Mouse (Mus musculus) spleen, embryonic (tissue): Measurements from ENCODE around the gene Car11.

ENCODE experiments used
- CTCF ChIA-PET: fragments of 350-600 bp; sonication (Branson Sonifier 250); formaldehyde crosslinking; loops from one replicate; lab custom pipeline; 2022; lab: Charles Lee

Car11 gene

DNA sequence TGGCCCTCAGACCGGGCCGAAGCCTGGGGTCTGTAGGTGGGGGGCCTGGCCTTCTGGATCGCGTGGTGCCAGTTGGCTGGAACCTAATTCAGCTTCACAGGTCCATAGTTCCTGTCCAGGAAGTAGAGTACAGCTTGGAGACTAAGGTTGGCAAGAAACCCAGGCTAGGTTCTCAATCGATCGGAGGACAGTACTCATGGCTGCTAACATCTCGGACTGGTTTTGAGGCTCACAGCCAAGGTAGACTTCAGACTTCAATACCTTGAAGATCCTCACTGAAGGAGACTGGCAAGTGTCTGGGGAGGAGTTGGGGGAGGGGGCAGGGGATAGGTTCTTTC lies 21.6 kb downstream of the Car11 start:
- CTCF ChIA-PET, result no interaction called here

DNA sequence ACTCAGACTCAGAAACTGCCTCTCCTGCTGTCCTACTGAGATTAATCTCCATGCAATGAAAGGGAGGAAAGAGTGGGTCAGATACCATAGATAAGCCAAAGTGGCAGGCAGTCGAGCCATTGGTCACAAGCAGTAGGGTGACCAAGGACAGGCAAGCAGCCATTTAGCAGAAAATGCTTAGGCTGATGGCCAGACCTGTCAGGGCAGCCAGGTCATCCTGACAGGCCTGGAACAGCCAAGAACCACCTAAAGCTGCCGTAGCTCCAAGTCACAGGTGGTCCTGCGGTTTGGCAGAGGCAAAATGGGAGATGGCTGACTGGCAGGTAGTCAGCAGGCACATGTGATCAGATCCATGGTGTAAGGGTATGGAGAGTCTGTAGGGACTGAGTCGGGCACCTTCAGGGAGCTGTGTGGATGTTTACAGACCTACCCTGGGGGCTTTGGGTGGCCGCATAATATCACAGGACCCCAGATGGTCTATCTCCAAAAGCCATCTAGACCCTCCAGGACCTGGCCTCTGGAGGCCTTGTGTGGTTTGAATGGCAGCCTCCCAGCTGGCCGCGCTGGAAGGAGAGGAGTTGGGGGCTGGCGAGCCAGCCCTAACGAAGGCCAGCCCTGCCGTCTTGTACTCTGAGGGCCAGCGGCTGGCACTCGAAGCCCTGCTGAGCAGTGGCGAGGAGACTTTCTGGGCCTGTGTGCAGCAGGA lies 22.2 kb downstream of the Car11 start:
- CTCF ChIA-PET, result no interaction called here

DNA sequence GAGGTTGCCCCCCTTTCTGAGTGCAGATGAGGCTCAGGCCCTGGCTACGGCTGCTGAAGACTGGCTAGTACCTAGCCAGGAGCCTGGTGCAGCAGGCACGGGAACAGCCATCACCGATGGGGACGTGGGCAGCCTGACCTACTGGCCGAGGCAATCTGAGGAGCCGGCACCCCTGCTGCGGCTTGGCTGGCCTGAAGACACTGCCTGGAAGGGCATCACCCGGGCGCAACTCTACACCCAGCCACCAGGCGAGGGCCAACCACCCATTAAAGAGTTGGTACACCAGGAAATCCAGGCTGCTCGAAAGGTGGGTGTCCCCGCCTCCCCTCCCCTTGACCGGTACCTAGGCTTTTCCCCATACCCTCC lies 22.7 kb downstream of the Car11 start:
- CTCF ChIA-PET, result no interaction called here

DNA sequence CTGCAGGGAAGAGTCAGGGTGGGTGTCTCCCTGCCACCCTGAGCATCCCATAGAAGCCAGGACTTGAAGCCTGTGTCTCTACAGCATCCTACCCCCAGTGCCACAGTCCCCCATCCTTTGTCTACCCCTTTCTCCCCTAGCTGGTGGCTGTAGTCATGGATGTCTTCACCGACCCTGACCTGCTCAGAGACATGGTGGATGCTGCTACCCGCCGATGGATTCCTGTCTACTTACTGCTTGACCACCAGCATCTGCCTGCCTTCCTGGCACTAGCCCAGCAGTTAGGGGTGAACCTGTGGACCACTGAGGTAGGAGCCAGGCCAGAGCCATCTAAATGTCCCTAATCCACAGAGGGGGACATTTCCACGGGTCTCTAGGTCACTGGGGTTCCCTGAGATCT lies 23.7 kb downstream of the Car11 start:
- CTCF ChIA-PET, result no interaction called here

DNA sequence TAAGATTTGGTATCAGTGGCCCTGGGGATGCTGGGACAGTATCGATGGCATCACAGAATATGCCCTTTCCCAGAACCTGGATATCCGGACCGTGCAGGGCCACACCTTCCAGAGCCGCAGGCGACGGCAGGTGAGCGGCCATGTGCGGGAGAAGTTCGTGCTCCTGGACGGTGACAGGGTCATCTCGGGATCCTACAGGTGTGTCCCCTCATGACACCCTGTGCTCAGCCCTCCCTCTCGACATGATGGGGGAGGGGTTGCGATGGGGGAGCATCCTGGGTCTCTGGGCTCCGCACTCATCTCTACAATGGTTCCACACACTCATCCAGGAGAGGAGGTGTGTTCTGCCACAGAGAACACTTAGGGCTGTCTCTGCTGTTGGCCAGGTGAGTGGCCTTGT lies 24.1 kb downstream of the Car11 start:
- CTCF ChIA-PET, result no interaction called here

DNA sequence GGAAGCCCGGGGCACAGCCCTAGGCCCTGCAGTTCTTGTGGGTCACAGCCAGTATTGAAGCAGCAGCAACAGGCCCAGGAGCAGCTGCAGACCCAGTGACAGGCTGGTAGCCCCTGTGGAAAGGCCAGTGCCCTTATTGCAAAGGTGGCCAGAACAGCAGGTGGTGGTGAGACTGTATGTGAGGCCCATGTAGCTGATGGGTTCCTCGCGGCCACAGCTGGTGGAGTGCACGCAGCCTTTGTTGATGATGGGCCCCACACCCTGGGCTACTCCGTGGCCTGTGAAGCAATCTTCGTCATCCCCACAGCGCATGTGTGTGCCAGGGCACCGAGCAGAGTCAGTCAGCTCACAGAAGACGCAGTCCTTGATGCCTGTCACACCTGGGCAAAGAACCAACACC lies 25.5 kb downstream of the Car11 start:
- CTCF ChIA-PET, result interaction anchor here (0.6 kb wide), 1 partner anchor 211 kb away, joined by 6 read pairs; no protein-coding TSS in a partner anchor

DNA sequence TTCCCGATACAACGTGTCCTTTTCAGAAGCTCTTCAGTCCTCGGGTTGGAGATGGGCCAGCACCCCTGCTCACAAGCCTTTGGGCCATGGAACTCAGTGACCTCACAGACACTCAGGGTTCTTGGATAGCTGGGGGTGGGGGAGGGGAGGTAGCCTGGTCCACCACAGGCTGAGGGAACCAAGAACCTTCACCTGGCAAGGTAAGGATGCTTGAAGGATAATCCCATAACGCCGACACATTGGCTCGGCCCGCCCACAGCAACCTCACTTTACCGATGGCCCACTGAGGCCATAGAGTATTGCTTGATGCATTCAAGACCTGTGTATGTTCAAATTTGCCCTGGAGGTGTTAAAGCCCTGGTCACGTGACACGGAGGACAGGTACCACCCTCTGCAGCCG lies 26.1 kb downstream of the Car11 start, which contains the start of gene Spaca4:
Spaca4 (minus strand) TSS at position 101 of the 400 bp plus-strand sequence.
- CTCF ChIA-PET, result interaction anchor here (0.6 kb wide), 1 partner anchor 210 kb away, joined by 6 read pairs; no protein-coding TSS in a partner anchor

DNA sequence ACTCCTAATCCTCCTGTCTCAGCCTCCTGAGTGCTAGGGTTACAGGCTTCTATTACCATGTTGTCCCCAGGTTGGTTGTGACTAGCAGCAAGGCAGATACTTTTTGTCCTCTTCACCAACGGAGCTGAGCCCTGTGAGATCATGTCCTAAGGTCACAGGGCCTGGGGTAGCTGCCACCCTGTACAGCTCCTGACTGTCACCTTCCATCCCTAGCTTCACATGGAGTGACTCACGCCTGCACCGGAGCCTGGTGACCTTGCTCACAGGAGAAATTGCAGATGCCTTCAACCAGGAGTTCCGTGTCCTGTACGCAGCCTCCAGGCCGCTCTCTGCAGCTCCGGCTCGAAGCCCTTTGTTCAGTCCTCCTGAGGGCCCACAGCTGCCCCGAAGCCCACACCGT lies 26.8 kb downstream of the Car11 start:
- CTCF ChIA-PET, result no interaction called here

DNA sequence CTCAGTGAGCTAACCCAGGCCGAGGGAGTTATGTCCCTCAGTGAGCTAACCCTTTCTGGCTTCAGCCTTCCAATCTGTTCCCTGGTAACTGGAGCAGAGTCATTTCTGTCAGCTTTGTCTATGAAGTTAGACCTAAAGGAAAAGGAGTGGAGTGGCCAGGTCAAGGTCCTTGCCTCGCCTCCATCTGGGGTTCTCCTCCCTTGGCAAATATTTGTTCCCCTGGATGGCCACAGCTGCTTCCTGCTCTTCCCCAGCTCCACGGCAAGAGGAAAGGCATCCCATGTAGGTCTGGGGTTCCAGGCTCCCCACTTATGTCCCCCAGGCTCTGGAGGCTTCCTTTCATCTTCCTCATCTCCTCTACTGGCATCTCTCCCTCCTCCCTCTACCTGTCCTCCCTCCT lies 28.0 kb downstream of the Car11 start:
- CTCF ChIA-PET, result no interaction called here

DNA sequence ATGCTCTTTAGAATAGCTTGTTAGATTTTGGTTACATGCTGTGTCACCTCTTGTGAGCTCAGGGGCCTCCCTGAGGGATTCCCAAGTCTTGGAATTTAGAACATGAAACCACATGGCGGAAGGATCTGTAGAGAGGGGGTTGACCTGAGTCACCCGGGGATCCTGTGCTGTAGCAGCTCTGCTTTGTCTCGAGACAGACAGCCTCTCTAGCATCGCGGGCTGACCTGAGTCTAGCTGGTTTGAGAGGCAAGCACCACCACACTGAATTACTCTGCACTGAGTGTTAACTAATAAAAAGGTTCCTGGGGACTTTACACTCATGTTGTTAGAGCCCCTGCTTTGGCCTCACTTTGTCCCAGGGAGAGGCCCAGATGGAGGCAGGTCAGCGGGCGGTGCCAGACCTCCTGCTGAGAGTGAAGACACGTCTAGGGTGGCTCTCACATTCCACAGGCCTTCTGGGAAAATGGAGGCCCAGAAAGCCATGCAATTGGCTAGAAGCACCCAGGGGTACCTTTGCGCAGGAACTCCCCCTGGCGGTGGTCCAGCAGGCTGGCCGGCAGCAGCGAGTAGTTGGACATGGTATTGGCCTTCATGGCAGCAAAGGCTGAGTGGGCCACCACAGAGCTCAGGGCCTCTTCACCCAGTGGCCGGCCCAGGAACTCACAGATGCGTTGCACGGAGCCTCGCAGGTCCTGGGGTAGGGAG lies 31.2 kb downstream of the Car11 start:
- CTCF ChIA-PET, result no interaction called here

DNA sequence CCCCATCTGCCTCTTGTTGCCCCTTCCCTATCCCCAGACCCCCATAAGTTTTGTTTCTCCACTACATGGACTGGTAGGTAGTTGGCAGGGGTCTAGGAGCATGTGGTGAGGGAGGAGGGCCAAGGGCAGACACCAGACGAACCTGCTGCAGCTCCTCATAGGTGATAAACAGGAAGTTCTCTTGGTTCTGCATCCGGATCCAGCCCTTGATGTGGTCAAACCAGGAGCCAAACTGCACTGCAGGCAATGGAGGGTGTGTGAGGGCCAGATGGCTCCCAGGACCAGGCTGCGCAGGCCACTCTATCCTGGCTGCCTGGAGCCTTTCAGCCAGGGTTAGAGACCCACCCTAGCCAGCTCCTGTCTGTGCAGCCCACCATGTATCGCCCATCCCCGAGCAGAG lies 33.8 kb downstream of the Car11 start:
- CTCF ChIA-PET, result no interaction called here

DNA sequence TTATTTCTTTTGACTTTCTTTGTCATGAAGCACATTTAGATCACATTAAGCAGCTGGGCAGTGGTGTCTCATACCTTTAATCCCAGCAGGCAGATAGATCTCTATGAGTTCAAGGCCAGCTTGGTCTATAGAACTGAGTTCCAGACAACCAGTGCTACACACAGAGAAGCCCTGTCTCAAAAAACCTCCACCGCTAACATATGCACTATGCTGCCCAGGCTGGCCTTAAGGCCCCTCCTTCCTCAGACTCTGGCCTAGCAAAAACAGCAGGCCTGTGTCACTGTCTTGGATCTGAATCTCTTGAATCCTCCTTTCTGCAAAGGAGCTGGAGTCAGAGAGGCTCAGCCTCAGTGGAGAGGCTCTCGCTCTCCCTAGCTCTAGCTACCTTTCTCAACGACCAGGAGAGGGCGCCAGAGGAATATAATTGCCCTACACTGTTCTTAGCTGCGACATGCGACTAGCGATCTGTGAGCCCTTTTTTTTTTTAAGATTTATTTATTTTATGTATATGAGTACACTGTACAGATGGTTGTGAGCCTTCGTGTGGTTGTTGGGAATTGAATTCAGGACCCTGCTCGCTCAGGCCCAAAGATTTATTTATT lies 39.6 kb downstream of the Car11 start:
- CTCF ChIA-PET, result interaction anchor here (0.5 to 3.9 kb wide), 3 partner anchors 11 to 62 kb away, joined by 3 to 25 read pairs (median 3); no protein-coding TSS in a partner anchor

DNA sequence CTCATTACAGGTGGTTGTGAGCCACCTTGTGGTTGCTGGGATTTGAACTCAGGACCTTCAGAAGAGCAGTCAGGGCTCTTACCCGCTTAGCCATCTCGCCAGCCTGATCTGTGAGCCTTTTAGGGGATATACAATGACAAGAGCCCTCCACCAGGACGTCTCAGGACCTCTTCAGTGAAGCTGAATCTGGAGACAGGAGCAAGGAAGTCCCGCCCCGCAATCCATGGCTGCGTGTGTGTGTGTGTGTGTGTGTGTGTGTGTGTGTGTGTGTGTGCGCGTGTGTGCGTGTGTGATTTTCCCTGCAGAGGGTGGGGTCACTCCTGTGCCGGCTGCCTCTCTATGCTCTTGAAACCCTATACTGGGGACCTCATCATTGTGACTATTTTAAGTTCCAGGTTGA lies 40.2 kb downstream of the Car11 start:
- CTCF ChIA-PET, result interaction anchor here (0.5 to 3.9 kb wide), 4 partner anchors 10 to 440 kb away, joined by 3 to 25 read pairs (median 3); no protein-coding TSS in a partner anchor

DNA sequence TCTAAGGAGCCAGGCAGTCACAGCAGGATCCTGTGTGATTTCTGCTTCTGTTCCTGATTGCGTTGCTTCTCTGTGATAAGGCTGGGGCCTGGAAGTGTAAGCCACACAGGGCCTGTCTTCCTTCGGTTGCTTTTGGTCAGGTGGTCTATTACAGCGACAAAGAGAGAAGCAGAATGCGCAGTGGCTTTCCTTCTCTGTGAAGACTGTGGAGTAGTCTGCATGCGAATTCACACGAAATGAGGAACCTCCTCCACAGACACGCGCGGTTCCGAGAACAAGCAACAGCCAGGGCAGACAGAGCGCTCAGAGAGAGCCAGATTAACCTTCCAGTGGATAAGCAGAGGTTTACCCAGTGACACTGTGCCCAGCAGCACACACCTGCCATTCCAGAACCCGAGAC lies 41.7 kb downstream of the Car11 start:
- CTCF ChIA-PET, result interaction anchor here (3.9 kb wide), 1 partner anchor 60 kb away, joined by 25 read pairs; no protein-coding TSS in a partner anchor

DNA sequence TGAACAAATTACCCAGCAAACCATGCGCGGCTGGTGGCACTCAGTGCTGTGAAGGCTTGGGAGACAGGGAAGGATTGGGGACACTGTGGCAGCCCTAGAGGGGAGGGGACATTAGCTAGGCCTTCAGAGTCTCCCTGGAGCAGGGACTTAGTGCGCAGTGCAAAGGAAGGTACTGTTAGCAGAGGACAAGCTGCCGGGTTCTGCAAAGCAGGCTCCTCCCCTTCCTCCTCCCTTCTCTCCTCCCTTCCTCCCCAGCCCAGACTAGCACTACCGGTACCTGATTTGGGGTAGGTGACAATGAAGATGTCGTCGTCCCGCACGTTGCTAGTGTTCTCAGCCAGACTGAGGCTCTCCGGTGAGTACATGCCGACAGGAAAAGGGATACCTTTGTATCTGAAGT lies 42.1 kb downstream of the Car11 start:
- CTCF ChIA-PET, result interaction anchor here (3.9 kb wide), 1 partner anchor 59 kb away, joined by 25 read pairs; no protein-coding TSS in a partner anchor

DNA sequence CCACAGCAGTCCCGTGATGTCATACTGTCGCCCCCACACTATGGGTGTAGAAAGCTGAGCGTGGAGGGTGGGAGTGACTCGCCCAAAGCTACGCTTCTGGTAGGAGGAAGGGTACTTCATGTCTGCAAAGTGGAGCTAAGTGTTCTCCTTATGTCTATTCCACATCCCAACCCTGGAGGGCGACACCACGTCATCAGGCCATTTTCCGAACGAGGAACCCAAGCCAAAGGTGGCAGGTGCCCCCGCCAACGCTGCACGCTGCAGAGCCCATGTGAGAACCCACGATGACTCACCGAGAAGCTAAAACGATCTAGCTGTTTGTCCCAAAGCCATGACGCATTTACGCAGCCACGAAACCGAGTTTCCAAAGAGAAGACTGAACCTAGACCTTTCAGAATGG lies 42.7 kb downstream of the Car11 start:
- CTCF ChIA-PET, result interaction anchor here (0.7 to 3.9 kb wide), 2 partner anchors 59 to 647 kb away, joined by 4 to 25 read pairs; no protein-coding TSS in a partner anchor

DNA sequence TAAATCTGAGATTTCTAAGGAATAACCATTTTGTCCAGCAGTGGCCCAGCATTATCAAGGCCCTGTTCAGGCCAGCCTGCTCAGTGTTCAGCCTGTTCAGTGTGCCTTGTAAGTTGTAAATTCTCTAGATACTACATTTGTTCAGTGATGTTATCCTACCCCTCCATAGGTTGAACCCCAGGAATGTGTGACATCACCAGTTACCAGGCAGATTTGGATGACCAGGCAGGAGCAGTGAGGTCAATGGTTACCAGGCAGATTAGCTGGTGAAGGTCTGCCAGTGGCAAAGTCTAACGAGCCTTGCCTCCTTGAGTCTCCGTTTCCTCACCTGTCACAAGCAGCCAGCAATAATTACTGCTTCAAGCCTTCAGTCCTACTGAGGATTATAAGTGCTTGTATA lies 44.7 kb downstream of the Car11 start:
- CTCF ChIA-PET, result no interaction called here

DNA sequence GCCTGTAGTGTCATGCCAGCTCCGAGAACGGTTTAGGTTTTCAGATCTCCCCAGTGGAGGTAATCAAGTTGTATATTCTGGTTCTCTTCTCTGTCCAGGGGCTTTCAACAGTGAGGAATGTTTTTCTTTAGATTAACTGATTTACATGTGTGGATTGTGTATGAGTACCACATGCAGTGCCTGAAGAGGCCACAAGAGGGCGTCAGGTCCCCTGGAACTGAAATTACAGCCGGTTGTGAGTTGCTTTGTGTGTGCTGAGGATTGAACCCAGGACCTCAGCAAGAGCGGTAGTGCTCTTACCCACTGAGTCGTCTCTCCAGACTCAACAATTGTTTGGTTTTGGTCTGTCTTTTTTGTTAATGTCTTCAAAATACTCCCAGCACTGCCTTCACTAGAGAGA lies 46.9 kb downstream of the Car11 start:
- CTCF ChIA-PET, result interaction anchor here (0.7 to 1.2 kb wide), 2 partner anchors 55 to 128 kb away, joined by 3 read pairs; no protein-coding TSS in a partner anchor

DNA sequence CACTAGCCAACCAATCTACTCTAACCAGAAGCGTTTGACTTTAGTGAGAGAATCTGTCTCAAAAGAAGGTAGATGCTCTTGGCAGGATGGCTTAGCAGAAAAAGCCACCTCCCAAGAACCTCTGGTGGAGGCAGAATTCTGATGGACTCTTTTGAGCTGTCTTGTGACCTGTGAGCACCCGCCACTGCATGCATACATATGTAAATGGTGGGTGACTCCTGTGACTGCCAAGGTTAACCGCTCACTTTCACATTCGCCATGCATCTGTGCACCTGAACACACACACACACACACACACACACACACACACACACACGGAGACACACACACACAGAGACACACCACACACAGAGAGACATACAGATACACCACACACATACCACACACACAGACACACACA lies 47.8 kb downstream of the Car11 start:
- CTCF ChIA-PET, result interaction anchor here (0.7 kb wide), 1 partner anchor 127 kb away, joined by 3 read pairs; no protein-coding TSS in a partner anchor

DNA sequence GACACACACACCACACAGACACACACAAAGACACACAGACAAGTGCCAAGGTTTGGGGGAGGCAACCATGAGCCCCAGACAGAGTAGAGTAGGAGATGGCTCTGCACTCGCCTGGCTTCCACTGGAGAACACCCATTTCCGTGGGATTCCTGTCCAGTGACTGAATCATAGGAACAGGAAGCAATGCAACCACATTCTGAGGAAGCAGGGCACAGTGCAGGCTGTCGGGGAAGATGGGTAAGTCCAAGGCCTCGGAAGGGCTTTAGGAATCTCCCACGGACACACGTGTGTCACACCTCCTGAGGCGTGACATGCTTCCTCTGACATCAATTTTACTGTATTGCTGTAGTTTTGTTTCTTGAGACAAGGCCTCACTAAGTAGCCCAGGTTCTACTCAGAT lies 48.5 kb downstream of the Car11 start:
- CTCF ChIA-PET, result no interaction called here

DNA sequence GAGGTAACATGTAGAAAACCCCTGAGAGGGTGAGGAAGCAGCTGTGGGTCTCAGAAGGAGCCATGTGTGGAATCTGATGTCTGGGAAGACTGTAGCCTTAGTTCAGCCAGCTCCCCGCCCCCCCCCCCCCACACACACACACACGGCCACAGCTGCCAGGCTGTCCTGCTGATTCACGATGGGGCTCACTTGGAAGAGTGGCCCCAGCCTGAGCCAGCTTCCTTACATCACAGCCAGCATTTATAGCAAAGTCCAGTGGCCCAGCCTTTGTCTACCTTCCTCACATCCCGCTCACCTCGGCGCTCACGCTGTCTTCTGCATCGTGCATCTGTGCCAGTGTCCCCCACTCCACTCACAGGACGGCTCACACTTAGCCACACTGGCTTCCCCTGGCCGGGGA lies 49.8 kb downstream of the Car11 start:
- CTCF ChIA-PET, result interaction anchor here (1.2 kb wide), 1 partner anchor 10 kb away, joined by 3 read pairs; no protein-coding TSS in a partner anchor

DNA sequence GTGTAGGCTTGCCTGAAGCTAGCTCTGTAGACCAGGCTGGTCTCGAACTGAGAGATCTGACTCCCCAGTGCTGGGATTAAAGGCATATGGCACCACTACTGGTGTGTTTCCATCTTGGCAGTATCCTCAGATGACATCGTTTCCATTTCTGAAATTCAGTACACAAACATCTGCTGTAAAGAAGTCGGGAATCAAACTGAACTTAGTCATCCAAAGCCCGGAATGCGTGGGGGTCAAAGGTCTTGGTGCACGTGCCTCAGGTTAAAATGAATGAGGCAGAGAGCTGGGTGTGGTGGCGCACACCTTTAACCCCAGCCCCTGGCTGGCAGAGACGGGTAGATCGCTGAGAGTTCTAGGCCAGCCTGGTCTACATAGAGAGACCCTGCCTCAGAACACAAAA lies 50.5 kb downstream of the Car11 start:
- CTCF ChIA-PET, result interaction anchor here (1.2 kb wide), 1 partner anchor 11 kb away, joined by 3 read pairs; no protein-coding TSS in a partner anchor
